Mouse (Mus musculus) right cerebral cortex, postnatal 14 days (tissue): ENCODE measurements at regions not wholly inside any gene's neighbourhood (a gene's known extent, or its start where the extent isn't known, plus 50 kb on each side); places are given as distances from the start of the nearest gene placed in this dataset.

Source experiments
- DNase-seq: peaks from one replicate; pipeline ENCODE4 v3.0.0; 2022

GRCm38 (mm10) chr12:77991627-77992026 is 202.4 kb upstream of the Gm6657 start:
- no peak for DNase-seq

- no peak for DNase-seq
Measured at GRCm38 (mm10) chr12:77994176-77994575, 199.9 kb upstream of the Gm6657 start.

GRCm38 (mm10) chr12:77997916-77998315 is 196.1 kb upstream of the Gm6657 start:
- no peak for DNase-seq

GRCm38 (mm10) chr12:78000401-78000800 is 193.6 kb upstream of the Gm6657 start:
- no peak for DNase-seq

DNA sequence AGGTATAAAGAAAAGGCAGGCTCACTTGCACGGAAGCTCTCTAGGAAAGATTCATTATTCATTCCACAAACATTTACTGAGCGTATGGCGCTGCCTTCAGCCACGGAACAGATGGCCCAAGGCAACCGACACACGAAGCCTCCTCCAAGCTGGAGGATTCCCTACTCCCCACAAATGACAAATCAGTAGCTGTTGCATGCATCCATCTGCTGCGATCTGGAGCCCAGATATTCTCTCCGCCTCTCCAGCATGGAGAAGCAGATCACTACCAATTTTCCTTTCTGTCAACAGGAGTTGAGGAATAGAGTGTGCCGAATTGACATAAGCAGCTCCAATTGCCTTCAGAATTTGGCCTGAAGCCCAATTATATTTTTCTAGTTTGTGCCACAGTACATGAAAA is 192.2 kb upstream of the Gm6657 start:
- DNase-seq, result peak; percentile 62

- DNase-seq, result no peak
Measured at GRCm38 (mm10) chr12:78033766-78034165, 160.3 kb upstream of the Gm6657 start.

GRCm38 (mm10) chr12:78046582-78046981 is 147.5 kb upstream of the Gm6657 start:
- DNase-seq, result no peak

GRCm38 (mm10) chr12:78055956-78056355 is 138.1 kb upstream of the Gm6657 start:
- peak; percentile 57 for DNase-seq

DNA sequence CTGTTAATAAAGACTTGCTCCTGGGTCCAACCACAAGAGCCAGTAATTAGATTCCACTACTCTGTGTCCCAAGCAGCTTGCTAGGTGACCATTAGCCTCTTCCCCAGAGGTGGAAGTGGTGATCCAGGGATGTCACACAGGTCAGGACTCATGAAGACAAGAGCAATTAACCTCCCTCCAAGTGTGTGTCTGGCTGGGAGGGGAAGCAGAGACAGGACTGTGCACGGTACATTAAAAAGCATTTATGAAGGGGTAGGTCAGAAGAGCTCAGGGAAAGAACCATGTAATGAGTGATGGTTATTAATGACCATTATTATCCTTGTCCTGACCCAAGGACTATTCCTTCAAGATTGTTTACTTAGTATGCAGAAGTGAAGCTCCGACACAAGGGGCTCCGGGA is 136.9 kb upstream of the Gm6657 start:
- no peak for DNase-seq

DNA sequence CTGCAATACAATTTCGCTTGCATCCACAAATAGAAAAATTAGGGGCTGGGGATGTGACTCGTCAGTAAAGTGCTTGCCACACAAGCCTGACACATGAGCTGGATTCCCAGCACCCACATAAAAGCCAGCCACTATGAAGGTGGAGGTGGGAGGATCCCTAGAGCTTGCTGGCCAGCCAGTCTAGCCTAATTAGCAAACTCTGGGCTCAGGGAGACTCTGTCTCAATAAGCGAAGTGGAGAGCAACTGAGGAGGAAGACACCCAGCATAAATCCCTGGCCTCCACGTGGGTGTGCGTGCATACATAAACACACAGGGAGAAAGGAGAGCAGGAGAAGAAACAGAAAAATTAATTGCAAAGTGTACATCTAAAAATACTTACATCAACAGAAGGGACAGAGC is 134.1 kb upstream of the Gm6657 start:
- DNase-seq, result no peak

- no peak for DNase-seq
Measured at GRCm38 (mm10) chr12:78066024-78066423, 128.0 kb upstream of the Gm6657 start.

- no peak for DNase-seq
Measured at GRCm38 (mm10) chr12:78072935-78073334, 121.1 kb upstream of the Gm6657 start.

DNA sequence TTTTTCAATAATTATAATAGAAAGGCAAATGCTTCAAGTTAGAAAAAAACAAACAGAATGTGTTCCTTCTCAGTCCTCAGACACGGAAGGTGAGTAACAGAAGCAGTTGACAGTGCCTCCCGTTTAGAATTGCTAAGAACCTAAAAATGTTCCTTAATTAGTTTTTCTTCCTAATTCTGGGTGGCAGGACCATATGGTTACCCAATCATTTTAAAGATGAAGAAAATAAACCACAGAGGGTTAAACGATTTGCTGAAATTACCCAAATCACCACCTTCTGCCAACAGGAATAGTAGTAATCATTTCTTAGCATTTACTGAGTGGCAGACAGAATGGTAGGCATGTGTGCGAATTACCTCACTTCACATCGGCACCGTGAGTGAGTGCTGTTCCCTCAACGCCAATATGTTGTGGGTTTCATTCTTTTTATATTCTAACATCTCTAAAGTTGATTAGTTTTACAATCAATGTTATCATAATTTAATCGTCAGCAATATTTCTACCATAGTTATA is 119.7 kb upstream of the Gm6657 start:
- no peak for DNase-seq

DNA sequence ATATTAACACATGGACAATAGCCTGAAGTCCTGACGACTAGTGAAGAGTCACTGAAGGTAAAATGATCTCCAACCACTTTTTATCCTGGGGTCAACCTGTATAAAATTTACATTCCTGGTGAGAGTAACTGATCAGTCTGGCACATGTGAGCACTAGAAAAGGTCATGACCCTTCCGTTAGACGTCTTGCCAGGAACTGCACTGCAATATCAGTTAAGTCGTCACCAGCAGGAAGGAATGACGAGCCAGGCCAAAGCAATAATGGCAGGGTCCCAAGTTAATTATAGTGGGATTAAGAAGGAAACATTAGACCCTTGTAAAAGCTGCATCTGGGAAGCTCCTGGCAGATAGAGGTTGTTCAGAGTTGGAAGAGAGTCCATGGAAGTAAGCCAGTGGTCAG is 116.8 kb upstream of the Gm6657 start:
- no peak for DNase-seq

GRCm38 (mm10) chr12:78082163-78082562 is 111.9 kb upstream of the Gm6657 start:
- DNase-seq, result no peak

GRCm38 (mm10) chr12:78086016-78086415 is 108.0 kb upstream of the Gm6657 start:
- DNase-seq, result no peak

DNA sequence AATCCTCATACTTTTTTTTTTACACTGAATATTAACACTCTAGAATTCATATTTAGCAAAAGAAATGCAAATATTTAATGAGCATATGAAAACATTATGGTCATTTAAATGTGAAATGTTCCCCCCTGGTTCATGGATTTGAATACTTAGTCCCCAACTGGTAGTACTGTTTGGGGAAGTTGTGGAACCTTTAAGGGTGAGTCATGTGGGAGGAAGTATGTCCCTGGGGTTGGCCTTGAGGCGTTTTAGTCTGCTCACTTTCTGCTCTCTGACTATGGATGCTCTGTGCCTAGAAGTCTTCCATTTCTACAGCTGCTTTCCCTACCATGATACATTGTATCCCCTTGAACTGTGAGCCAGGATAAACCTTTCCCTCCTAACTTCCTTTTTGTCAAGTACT is 106.1 kb upstream of the Gm6657 start:
- no peak for DNase-seq

DNA sequence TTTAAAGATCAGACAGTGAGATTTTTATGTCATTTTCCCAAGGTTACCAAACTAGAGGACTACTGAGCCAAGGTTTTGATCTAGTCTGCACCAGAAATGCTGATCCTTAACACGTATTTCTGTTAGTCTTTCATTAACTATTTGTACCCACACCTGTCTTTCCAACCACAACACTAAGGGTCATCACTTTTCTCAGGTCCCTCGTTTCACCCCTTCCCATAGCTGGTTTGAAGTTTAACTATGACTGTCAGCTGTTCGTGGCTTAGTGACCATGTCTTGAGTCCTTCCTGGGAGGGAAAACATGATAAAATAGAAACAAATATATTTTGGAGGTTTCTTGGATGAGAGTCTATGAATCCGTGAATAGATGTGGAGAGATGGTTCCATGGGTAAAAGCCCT is 99.6 kb upstream of the Gm6657 start:
- no peak for DNase-seq

DNA sequence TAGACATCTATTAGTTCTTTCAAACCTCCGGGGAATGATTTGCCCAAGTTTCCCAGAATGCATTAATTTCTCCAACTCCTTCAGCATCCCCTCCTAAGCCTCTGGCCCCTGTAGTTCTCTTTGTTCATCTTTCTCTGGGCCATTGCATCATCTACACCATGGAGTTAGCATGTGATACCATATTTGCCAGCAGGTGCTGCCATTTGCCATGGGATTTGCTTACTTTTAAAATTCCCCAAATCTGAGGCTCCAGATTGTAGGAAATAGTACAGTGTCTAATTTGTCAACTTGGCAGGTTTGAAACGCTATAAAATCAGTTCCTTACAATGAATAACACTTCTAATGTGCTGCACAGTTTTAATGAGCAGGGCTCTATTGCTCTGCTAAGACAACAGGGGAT is 98.7 kb upstream of the Gm6657 start:
- DNase-seq, result no peak

GRCm38 (mm10) chr12:78095916-78096315 is 98.1 kb upstream of the Gm6657 start:
- DNase-seq, result no peak

GRCm38 (mm10) chr12:78097119-78097518 is 96.9 kb upstream of the Gm6657 start:
- DNase-seq, result no peak

DNA sequence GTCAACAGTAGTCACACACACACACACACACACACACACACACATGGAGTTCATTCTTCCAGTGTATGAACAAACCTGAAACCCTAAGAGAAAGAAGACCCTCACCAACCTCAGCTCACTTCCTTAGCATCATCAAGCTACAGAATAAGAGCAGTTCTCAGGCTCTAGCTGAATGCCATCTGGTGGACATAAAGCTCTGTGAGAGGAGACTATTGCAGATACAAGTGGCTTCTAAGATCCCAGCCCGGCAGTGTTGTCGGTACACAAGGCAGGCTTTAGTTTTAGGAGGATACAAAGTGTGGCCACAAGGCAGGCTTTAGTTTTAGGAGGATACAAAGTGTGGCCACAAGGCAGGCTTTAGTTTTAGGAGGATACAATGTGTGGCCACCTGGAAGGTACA is 96.3 kb upstream of the Gm6657 start:
- DNase-seq, result no peak

- DNase-seq, result peak; percentile 78
Measured at GRCm38 (mm10) chr12:78098765-78099194, 95.3 kb upstream of the Gm6657 start.

GRCm38 (mm10) chr12:78099761-78100160 is 94.3 kb upstream of the Gm6657 start:
- DNase-seq, result no peak

- DNase-seq, result no peak
Measured at GRCm38 (mm10) chr12:78100756-78101155, 93.3 kb upstream of the Gm6657 start.

DNA sequence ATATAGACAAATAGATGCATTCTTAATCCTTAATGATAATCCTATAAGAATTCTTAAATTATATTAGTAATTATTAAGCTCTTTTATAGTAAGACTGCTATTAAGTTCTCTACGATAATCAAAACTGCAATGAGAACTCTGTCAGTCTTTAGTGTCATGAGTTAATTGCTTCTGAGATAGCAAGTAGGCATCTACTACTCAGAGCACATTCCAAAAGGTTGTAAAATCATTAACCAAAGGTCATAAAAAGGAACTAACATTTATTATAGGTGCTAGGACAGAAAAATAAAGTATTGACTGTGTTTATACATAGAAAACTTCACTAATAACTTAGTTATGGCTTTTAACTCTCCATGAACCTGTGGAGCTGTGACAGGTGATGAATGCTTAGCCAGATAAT is 84.1 kb upstream of the Gm6657 start:
- no peak for DNase-seq
